Mouse (Mus musculus): Measurements from ENCODE around the gene Rtl5. TPM values are rescaled to one million over a fixed set of nuclear protein-coding genes. Genes with fewer than 3 reads are reported as not detected.

The Rtl5 gene
- total and polyA plus RNA-seq, 3 experiments, result 0.03 to 0.04 TPM; not detected in 1

DNA sequence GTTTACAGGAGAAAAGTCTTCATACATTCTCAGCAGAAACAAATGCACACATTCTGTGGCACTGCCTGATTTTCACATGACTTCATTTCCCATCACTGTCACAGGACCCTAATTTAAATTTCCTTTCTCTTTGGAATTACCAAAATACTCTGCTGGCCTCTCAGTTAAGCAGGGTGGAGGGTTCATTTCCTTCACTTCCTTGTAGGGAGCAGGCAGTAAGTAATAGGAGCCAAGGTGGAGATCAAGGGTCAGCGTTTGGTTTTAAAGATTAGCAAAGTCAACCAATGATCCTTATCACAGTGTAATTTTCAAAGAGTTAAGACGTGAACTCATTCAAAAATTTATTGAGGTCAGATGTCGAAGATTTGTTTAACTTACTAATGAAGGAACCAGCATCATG lies 46.1 kb downstream of the Rtl5 start:
- Histone ChIP-seq H3K9me3 (replicated peaks; ENCODE audit: insufficient read depth, low read length) (no peaks in the 10 kb centered on the region), H3K79me2 (ENCODE audit: control insufficient read depth, insufficient read depth, low read length, poor library complexity) (no peaks in the 10 kb centered on the region), H3K27me3 (ENCODE audit: control insufficient read depth in 1 of 2, insufficient read depth in 2 of 2, low read length in 2 of 2) (peaks cover 0 to 3% of the 10 kb centered on the region in 2 experiments; a peak in 1 of 4 replicates), H3K27ac (ENCODE audit: control insufficient read depth, low read depth, low read length) (no peak overlapping the region), H3K4me3 (ENCODE audit: control insufficient read depth in 1 of 2, insufficient read depth in 1 of 2, low read depth in 2 of 2, low read length in 2 of 2) (no peak overlapping the region), H3K9ac (ENCODE audit: control insufficient read depth, low read depth, low read length, poor library complexity, severe bottlenecking) (no peak overlapping the region), H3K4me1 (ENCODE audit: control insufficient read depth in 1 of 2, insufficient read depth in 2 of 2, low read length in 2 of 2) (no peaks in the 10 kb centered on the region), H3K36me3 (ENCODE audit: control insufficient read depth in 1 of 2, insufficient read depth in 2 of 2, low read length in 2 of 2) (no peaks in the 10 kb centered on the region)
- no peak for TF ChIP-seq CTCF (IDR thresholded peaks at IDR 0.05 in 2 of 3, conservative IDR thresholded peaks at IDR 0.05 in 1 of 3; ENCODE audit: control insufficient read depth in 1 of 3, insufficient read depth in 1 of 3, low read depth in 2 of 3, low read length in 3 of 3, poor library complexity in 1 of 3, severe bottlenecking in 1 of 3)
- no peak for TF ChIP-seq CHD1 (IDR thresholded peaks at IDR 0.05; ENCODE audit: low read depth, low read length)
- TF ChIP-seq POLR2AphosphoS2 (IDR thresholded peaks at IDR 0.05; ENCODE audit: low read length), result no peak
- TF ChIP-seq MEF2A (IDR thresholded peaks at IDR 0.05; ENCODE audit: extremely low read depth, insufficient replicate concordance, low read depth, low read length, poor library complexity, severe bottlenecking), result no peak
- TF ChIP-seq ZNF384 (IDR thresholded peaks at IDR 0.05; ENCODE audit: low read depth, low read length), result no peak
- TF ChIP-seq SIN3A (IDR thresholded peaks at IDR 0.05; ENCODE audit: low read length), result no peak
- TF ChIP-seq POLR2AphosphoS5 (IDR thresholded peaks at IDR 0.05; ENCODE audit: borderline replicate concordance, low read depth, low read length), result no peak
- TF ChIP-seq POLR2A (IDR thresholded peaks at IDR 0.05; ENCODE audit: control insufficient read depth in 1 of 2, insufficient read depth in 1 of 2, low read depth in 1 of 2, low read length in 2 of 2, poor library complexity in 1 of 2), result no peak
- TF ChIP-seq BHLHE40 (IDR thresholded peaks at IDR 0.05; ENCODE audit: borderline replicate concordance, low read depth, low read length), result no peak
- no peak for TF ChIP-seq ZKSCAN1 (IDR thresholded peaks at IDR 0.05; ENCODE audit: low read depth, low read length)
- no peak for DNase-seq (ENCODE audit: low read depth, low spot score)

DNA sequence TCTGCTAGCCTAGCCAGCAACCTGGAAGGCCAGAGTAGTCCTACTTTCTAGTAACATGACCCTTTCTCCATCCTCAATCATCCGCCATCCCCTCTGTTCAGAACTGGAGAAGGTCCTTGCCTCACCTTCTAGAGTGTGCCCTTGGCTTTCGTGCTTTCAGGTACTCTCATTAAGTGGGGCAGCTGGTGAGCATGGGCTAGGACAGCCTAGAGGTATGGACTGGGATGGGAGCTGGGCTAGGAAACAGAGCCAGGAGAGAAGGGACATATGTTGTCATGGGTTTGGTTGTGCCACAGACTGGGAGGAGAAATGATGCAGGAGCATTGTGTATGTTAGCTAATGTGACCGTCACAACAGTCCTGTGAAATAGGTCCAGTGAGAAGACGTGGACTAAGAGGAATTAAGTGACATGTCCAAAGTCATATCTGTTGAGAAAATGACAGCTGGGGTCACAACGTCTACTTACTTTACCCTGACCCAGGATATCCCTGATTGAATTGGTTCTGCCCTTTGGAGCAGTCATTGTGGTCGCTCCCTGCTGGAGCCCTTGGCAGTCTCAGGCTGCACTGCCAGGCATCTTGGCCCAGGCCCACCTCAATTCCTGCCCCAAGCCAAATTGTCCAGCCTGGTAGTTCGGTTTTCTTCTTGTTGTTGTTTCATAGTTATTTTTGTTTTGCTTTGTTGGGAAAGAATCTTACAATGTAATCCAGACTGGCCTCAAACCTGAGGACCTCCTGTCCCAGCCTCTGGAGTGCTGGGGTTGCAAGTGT lies 51.4 kb downstream of the Rtl5 start:
- TF ChIP-seq TCF12 (IDR thresholded peaks at IDR 0.05; ENCODE audit: low read depth, low read length) (no peak), MAX (IDR thresholded peaks at IDR 0.05; ENCODE audit: low read length) (no peak), HCFC1 (IDR thresholded peaks at IDR 0.05; ENCODE audit: low read depth, low read length) (no peak)
- no peak for DNase-seq (ENCODE audit: low read depth, low spot score)
- Histone ChIP-seq H3K27me3 (ENCODE audit: control insufficient read depth in 1 of 2, insufficient read depth in 2 of 2, low read length in 2 of 2) (peaks cover 2 to 5% of the 10 kb centered on the region in 2 experiments; a peak in 1 of 4 replicates), H3K9ac (ENCODE audit: control insufficient read depth, low read depth, low read length, poor library complexity, severe bottlenecking) (no peak overlapping the region), H3K9me3 (replicated peaks; ENCODE audit: insufficient read depth, low read length) (no peaks in the 10 kb centered on the region), H3K27ac (ENCODE audit: control insufficient read depth, low read depth, low read length) (no peak overlapping the region), H3K4me3 (ENCODE audit: control insufficient read depth in 1 of 2, insufficient read depth in 1 of 2, low read depth in 2 of 2, low read length in 2 of 2) (no peak overlapping the region), H3K79me2 (ENCODE audit: control insufficient read depth, insufficient read depth, low read length, poor library complexity) (no peaks in the 10 kb centered on the region), H3K36me3 (ENCODE audit: control insufficient read depth in 1 of 2, insufficient read depth in 2 of 2, low read length in 2 of 2) (no peaks in the 10 kb centered on the region), H3K4me1 (ENCODE audit: control insufficient read depth in 1 of 2, insufficient read depth in 2 of 2, low read length in 2 of 2) (no peaks in the 10 kb centered on the region)

DNA sequence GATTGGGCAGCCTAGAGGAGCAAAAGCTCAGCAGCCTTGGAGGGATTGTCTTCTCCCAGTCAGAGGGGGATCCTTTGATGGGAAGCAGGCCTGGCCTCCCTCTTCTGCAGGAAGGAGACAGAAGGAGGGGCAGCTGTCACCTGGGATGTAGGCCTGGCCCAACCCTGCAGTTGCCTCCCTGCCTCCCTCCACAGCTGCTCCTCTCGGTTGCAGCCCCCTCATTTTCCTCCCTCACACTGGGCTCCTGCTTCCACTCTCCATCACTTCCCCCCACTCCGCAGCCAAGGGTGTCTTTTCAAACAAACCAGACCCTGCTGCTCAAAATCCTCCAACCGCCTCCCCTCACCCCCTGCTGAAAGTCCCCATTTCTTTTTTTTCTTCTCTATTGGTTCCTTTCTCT lies 52.2 kb downstream of the Rtl5 start:
- Histone ChIP-seq H3K9ac (ENCODE audit: control insufficient read depth, low read depth, low read length, poor library complexity, severe bottlenecking) (no peak overlapping the region), H3K9me3 (replicated peaks; ENCODE audit: insufficient read depth, low read length) (no peaks in the 10 kb centered on the region), H3K36me3 (ENCODE audit: control insufficient read depth in 1 of 2, insufficient read depth in 2 of 2, low read length in 2 of 2) (no peaks in the 10 kb centered on the region), H3K79me2 (ENCODE audit: control insufficient read depth, insufficient read depth, low read length, poor library complexity) (no peaks in the 10 kb centered on the region), H3K4me3 (ENCODE audit: control insufficient read depth in 1 of 2, insufficient read depth in 1 of 2, low read depth in 2 of 2, low read length in 2 of 2) (no peak overlapping the region), H3K27me3 (ENCODE audit: control insufficient read depth in 1 of 2, insufficient read depth in 2 of 2, low read length in 2 of 2) (peaks cover 2 to 5% of the 10 kb centered on the region in 2 experiments; a peak in 1 of 4 replicates), H3K27ac (ENCODE audit: control insufficient read depth, low read depth, low read length) (no peak overlapping the region), H3K4me1 (ENCODE audit: control insufficient read depth in 1 of 2, insufficient read depth in 2 of 2, low read length in 2 of 2) (no peaks in the 10 kb centered on the region)
- no peak for TF ChIP-seq TBP (IDR thresholded peaks at IDR 0.05; ENCODE audit: low read depth, low read length)
- no peak for DNase-seq (ENCODE audit: low read depth, low spot score)

Data from MEL (cell line).